Mouse (Mus musculus): ENCODE measurements around the gene Ssh3. TPM values are rescaled to one million over a fixed set of nuclear protein-coding genes. Genes with fewer than 3 reads are reported as not detected.

Ssh3 gene
- 1 to 10 TPM; 7.2 to 9.9 TPM for total RNA-seq (2021)
- long read RNA-seq, experiment 1, partial matches to known transcripts: 1 of 5 reads
- long read RNA-seq, experiment 1, other reads (novel, unspliced or antisense): 1 of 5 reads
- long read RNA-seq, experiment 2, partial matches to known transcripts: 0 of 1 reads
- long read RNA-seq, experiment 2, other reads (novel, unspliced or antisense): 0 of 1 reads

DNA sequence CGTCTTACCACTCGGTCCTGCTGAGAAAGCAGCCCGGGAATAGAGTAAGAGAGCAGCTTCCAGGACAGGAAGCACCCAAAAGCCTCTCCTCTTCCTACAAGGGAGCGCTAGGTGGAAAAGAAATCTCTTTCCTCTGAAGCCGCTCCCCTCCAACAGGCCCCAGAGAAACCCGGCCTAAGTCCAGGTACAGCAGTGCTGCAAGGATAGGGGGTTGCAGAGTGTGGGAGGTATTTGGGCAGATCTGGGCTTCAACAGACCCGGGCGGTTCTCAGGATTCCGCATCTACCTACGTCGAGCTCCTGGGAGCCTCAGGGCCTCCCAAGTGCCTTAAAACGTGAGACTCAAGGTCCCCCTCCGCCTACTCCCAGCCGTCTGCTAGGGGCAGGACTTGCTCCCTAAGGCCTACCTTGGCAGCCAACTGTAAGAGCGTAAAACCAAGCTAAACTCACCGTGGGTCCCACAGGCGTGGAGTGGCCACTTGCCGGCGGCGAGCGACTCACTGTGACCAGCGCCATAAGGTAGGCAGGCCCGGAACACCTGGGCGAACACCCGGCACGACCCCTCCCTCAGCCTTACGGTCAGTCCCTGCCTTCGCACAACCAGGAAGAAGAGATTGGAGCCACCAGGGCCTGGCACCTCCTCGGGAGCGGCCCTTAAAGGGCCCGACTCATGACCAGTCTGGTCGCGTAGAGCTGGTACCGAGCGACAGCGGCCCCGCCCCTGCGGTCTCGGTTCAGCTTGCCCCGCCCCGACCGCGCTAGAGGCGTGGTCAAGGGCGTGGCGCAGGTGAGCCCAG lies at the start of gene Ssh3:
Gene Ssh3 (minus strand): TSS at position 615 of the 796 bp plus-strand sequence.
- DNase-seq: peak; percentile 61 to 65
- intact Hi-C loops (cut with DNase I): no loop called here

DNA sequence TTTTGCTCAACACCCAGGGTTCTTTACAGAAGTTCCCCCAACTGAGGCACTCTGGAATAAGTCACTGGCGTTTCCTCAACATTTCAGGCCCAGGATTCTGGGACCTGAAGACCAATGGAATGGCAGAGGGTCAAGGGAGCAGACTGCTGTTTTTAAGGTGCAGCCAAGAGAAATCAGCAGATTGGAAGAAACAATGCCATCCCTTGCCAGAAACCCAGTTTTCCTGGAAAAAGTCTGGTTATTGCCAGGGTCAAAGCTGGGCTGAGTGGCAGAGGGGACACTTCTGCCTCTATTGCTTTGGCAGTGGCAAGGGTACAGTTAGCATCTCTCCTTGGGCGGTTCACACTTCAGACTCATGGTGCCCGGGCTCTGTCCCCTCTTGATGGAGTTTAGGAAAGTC lies 48.2 kb upstream of the Ssh3 start:
- DNase-seq: no peak
- intact Hi-C loops (cut with DNase I): no loop called here

DNA sequence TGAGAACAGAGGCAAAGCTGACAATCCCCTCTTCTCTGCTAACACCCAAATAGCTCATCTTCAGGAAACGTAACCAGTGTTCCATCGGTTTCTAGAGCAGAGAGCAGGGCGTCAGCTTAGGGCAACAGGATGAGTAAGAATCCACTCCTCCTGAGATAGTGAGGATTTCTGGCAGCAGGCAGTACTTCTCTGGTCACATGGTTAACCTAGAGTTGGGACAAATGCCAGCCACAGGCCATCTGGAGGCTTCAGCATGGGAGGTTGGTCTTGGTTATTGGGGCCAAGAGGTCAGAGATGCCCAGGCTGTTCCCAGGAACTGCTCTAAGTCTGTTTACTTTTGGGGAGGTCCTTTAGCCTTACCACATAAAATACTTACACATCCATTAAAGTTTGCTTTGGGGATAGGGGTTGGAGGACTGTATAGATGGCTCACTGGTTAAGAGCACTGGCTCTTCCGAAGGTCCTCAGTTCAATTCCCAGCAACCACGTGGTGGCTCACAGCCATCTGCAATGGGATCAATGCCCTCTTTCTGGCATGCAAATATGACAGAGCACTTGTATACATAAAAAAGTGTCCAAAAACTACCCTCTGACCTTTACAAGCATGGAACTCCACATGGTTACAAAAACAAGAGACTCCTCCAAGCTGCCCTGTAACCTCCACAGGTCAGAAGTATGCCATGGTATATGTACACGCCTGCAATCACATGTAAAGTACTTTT lies 46.4 kb upstream of the Ssh3 start:
- intact Hi-C loops (cut with DNase I): no loop called here
- DNase-seq: peak in 1 of 2 experiments; percentile 56

DNA sequence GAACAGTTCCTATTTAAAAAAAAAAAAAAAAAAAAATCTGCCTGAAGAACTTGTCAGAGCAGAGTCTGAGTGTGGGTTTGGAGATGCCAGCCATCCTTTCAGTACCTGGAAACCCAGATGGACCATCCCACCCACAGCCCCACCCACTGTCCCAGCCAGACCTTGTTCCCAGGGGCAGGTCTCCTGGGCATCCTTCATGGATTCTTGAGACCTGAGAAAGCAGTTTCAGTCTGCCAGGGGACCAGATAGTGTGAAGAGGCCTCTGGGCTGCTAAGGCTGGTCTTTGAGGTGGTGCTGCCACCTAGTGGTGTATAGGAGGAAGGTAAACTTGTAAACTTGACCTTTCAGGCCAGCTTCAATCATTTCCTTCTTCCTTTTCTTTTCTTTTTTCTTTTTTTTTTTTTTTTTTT lies 40.8 kb upstream of the Ssh3 start:
- peak; percentile 66 to 69 for DNase-seq

DNA sequence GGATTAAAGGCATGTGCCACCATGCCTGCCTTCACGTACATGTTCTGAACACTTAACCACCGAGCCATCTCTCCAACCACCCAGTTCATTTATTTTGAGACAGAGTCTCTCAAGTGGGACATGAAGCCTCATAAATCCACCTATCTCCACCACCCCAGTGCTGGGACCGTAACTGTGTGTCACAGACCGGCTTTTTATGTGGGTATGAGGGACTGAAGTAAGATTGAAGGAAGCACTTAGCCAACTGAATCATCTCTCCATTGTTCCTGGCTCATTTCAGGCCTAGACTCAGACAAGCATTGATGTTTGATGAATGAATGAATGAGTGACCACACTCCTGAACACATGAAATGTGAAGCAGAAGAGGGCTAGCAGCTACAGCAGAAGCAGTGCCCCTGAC lies 40.3 kb upstream of the Ssh3 start:
- intact Hi-C loops (cut with DNase I): loop anchor here (1.0 kb wide), 1 partner anchor 51 kb away; no protein-coding TSS in a partner anchor
- DNase-seq: no peak

More for the DNA sequence above, 40.8 kb upstream of the Ssh3 start:
- intact Hi-C loops (cut with DNase I): loop anchor here (1.0 to 5.0 kb wide), 2 partner anchors 51 to 102 kb away; no protein-coding TSS in a partner anchor

- DNase-seq: peak; percentile 88 to 91
- intact Hi-C loops (cut with DNase I): no loop called here
These were observed 37.2 kb upstream of the Ssh3 start, which contains the start of gene Grk2 for GRCm38 (mm10) chr19:4306190-4306577. TSS of gene Grk2 (minus strand) at chr19:4306222.

- DNase-seq: peak; percentile 58 to 65
- intact Hi-C loops (cut with DNase I): no loop called here
These were observed 36.7 kb upstream of the Ssh3 start for GRCm38 (mm10) chr19:4305491-4306189.

DNA sequence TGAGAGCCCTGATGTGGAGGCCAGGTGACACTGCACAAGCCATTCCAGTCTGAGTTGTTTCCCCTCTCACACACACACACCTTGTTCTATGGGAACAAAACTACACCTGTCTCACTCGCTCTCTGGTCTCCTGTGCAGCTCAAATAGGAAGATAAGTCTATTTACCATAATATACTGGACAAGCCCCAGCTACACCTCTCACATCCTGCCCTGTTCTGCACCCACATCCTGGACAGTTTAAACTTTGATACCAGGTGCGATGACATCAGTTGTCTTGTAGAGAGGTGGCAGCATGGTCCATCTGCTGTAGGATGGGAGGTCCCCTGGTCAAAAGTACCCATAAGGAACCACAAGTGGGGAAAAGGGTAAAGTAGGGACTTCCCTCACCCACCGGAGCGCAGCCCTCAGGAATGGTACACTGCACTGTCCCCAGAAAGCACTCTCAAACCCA lies 35.9 kb upstream of the Ssh3 start:
- intact Hi-C loops (cut with DNase I): no loop called here
- no peak for DNase-seq

- no peak for DNase-seq
- intact Hi-C loops (cut with DNase I): no loop called here
These were observed 35.4 kb upstream of the Ssh3 start for GRCm38 (mm10) chr19:4304251-4304821.

DNA sequence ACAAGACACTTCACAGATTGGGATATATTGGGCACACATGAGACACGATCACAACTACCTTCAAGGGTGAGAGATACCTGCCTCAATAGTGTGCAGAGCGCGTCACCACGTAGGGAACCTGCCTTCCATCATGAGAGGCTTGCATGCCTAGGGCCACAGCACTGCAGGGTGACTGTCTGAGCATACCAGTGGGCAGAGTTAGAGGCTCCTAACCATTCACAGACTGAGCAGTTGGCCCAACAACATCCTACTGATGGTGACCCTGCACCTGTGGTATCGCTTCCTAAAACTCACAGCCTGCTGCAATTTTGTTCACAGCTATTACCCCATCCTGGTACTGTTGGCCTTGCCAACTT lies 34.6 kb upstream of the Ssh3 start:
- intact Hi-C loops (cut with DNase I): no loop called here
- no peak for DNase-seq

- intact Hi-C loops (cut with DNase I): no loop called here
- DNase-seq: peak; percentile 60 to 75
These were observed 34.1 kb upstream of the Ssh3 start for GRCm38 (mm10) chr19:4302936-4303639.

DNA sequence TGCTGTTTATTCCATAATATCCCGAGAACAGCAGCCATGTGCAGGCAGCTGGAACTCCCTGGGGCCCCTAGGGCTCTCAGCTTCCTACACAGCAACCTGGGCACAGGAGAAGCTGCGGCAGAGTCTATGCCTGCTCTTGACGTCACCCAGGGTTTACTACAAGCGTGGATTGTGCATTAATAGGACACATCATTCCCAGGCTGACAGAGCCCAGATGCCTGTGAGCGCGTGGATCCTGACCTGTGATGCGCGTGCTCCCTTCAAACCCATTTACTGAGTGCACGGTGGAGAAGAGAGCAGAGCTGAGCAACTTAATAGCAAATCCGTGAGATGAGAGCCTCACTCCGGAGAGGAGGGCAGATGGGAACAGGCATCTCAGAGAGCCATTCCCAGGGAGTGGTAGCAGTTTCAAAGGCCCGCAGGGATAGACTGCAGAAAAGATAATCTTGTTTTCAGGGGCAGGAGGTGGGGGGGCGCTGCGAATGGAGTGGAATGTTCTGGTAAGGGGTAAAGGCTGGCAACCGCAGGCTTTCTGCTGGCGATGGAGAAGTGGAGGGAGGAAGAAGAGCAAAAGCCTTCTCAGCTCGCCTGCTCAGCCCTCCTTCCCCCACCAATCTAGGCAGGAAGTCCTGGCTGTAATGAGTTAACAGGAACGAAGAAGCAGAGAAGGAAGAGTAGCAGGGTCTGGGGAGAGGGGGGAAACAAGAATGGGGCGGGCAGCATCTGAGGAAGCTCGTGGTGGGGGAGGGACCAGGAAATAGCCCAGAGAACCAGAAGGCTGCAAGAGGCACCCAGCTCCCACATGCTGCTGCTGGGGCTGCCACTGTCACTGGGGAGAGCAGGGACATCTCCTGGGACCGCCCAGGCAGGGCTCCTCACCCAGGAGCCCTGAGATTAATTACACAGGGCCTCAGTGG lies 33.0 kb upstream of the Ssh3 start:
- DNase-seq: peak; percentile 47 to 56
- intact Hi-C loops (cut with DNase I): no loop called here

GRCm38 (mm10) chr19:4300852-4301734 lies 32.1 kb upstream of the Ssh3 start:
- intact Hi-C loops (cut with DNase I): no loop called here
- no peak for DNase-seq

GRCm38 (mm10) chr19:4300271-4300704 lies 31.3 kb upstream of the Ssh3 start:
- DNase-seq: peak in 1 of 2 experiments; percentile 38
- intact Hi-C loops (cut with DNase I): no loop called here

DNA sequence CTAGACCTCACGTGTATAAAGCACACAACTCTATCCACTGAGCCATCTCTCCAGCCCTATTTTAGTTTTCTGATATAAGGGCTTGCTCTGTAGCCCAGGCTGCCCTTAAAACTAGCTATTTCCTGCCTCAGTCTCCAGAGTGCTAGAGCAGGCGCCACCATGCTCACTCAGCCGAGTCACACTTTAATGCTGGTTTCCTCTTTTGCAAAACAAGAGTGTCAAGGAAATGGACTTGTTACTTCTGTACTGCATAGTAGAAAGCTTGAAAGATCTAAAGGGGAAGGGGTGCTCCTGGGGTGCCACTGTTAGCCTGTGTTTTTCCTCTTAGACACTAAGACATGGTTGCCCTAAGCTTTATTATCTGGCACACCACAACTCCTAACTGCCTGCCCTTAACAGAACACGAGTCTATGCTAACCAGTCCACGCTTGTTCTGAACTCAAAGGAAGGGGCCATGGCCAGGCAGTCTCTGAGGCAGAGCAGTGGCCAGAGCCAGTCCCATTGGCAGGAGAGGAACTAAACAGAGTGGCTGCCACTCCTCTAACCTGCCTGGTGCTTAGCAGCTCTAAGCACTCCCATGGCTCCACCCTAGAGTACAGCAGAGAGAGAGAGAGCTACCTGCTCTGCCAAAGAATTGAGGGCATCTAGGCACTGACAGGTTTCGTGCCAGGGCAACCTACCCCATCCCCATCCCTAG lies 30.7 kb upstream of the Ssh3 start:
- intact Hi-C loops (cut with DNase I): no loop called here
- no peak for DNase-seq

DNA sequence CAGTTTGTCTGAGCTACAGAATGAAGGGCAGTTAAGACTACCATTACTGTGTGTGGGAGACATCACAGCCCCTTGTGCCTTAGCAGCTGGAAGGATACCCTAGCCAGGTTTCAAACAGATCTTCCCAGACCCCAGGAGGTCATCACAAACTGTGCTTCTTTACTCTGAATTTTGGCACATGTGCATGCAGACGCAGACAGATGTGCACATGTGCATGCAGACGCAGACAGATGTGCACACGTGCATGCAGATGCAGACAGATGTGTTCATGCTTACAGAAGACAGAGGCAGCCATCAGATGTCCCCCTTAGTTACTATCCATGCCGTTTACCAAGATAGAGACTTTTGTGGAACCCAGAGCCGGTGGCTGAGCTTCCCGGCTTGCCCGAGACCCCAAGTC lies 30.1 kb upstream of the Ssh3 start:
- intact Hi-C loops (cut with DNase I): no loop called here

More for the DNA sequence above, 30.1 kb upstream of the Ssh3 start:
- DNase-seq: no peak

Measured in heart, postnatal 14 days (tissue).